Mouse (Mus musculus): Measurements from ENCODE around the gene Tmem63c.

- no peak for TF ChIP-seq CTCF (conservative IDR thresholded peaks at IDR 0.05; ENCODE audit: low read length)
- TF ChIP-seq NANOG (IDR thresholded peaks at IDR 0.05; ENCODE audit: borderline replicate concordance, low read length), result no peak
- TF ChIP-seq POU5F1 (IDR thresholded peaks at IDR 0.05; ENCODE audit: borderline replicate concordance, low read length), result no peak
Observed at GRCm38 (mm10) chr12:87089255-87089654, 68.1 kb downstream of the Tmem63c start.

All from E14TG2a.4 (cell line).